Mouse (Mus musculus): ENCODE measurements around the gene Gramd1a. TPM values are rescaled to one million over a fixed set of nuclear protein-coding genes. Genes with fewer than 3 reads are reported as not detected.
A peak's percentile ranks its signal among the peaks of the same experiment; 100 is the strongest.

Gene Gramd1a
- polyA plus RNA-seq, 1 experiment = 54.9 TPM

DNA sequence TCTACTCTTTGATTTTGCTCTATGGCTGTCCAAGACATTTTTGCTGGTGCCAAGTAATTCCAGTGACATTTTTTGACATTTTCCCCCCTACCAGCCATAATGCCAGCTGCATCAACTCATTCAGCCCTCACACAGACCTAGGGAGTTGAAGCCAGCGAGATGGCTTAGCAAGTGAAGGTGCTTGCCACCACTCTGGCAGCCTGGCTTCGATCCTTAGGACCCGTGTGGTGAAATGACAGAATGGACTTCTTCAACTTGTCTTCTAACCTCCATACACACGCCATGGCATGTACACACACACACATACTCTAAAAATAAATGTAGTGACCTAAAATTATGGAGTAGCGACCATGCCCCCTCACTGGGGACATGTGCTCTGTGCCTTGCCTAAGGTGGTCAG is 31.3 kb downstream of the Gramd1a start:
- H3K27me3 ChIP-seq (ENCODE audit: control insufficient read depth, insufficient read depth, low read length, poor library complexity, severe bottlenecking) = peaks cover 5% of the 10 kb centered on the region
- 0 out of 2 replicates have a peak, but pooled peaks cover 2% of the 10 kb centered on the region for H3K36me3 ChIP-seq (ENCODE audit: control insufficient read depth, insufficient read depth, low read length, poor library complexity, severe bottlenecking)
- no peak overlapping the region for H3K4me3 ChIP-seq (ENCODE audit: low read depth, low read length)
- no peaks in the 10 kb centered on the region for H3K4me1 ChIP-seq (ENCODE audit: control insufficient read depth, insufficient read depth, low read length)
- TF ChIP-seq EP300 (IDR thresholded peaks at IDR 0.05; ENCODE audit: insufficient read depth, low read depth, low read length) = no peak
- TF ChIP-seq CTCF (IDR thresholded peaks at IDR 0.05; ENCODE audit: low read depth, low read length) = no peak
- no peak for TF ChIP-seq POLR2A (IDR thresholded peaks at IDR 0.05; ENCODE audit: insufficient read depth, low read length)
- no peaks in the 10 kb centered on the region for H3K9me3 ChIP-seq (replicated peaks; ENCODE audit: control insufficient read depth, insufficient read depth, low read length, poor library complexity, severe bottlenecking)
- H3K9ac ChIP-seq (ENCODE audit: low read depth, poor library complexity, severe bottlenecking) = no peak overlapping the region
- H3K27ac ChIP-seq (ENCODE audit: insufficient read depth, low read length) = no peak overlapping the region

GRCm38 (mm10) chr7:31123697-31124096 is 32.0 kb downstream of the Gramd1a start:
- H3K27me3 ChIP-seq (ENCODE audit: control insufficient read depth, insufficient read depth, low read length, poor library complexity, severe bottlenecking) = peaks cover 5% of the 10 kb centered on the region
- H3K27ac ChIP-seq (ENCODE audit: insufficient read depth, low read length) = no peak overlapping the region
- no peak overlapping the region for H3K9ac ChIP-seq (ENCODE audit: low read depth, poor library complexity, severe bottlenecking)
- no peaks in the 10 kb centered on the region for H3K4me1 ChIP-seq (ENCODE audit: control insufficient read depth, insufficient read depth, low read length)
- H3K36me3 ChIP-seq (ENCODE audit: control insufficient read depth, insufficient read depth, low read length, poor library complexity, severe bottlenecking) = no peaks in the 10 kb centered on the region
- no peaks in the 10 kb centered on the region for H3K9me3 ChIP-seq (replicated peaks; ENCODE audit: control insufficient read depth, insufficient read depth, low read length, poor library complexity, severe bottlenecking)
- no peak overlapping the region for H3K4me3 ChIP-seq (ENCODE audit: low read depth, low read length)
- TF ChIP-seq CTCF (IDR thresholded peaks at IDR 0.05; ENCODE audit: low read depth, low read length) (no peak), POLR2A (IDR thresholded peaks at IDR 0.05; ENCODE audit: insufficient read depth, low read length) (no peak), EP300 (IDR thresholded peaks at IDR 0.05; ENCODE audit: insufficient read depth, low read depth, low read length) (no peak)

GRCm38 (mm10) chr7:31122641-31123631 is 32.8 kb downstream of the Gramd1a start:
- Histone ChIP-seq H3K36me3 (ENCODE audit: control insufficient read depth, insufficient read depth, low read length, poor library complexity, severe bottlenecking) (no peaks in the 10 kb centered on the region), H3K4me3 (ENCODE audit: low read depth, low read length) (no peak overlapping the region), H3K4me1 (ENCODE audit: control insufficient read depth, insufficient read depth, low read length) (no peaks in the 10 kb centered on the region), H3K9me3 (replicated peaks; ENCODE audit: control insufficient read depth, insufficient read depth, low read length, poor library complexity, severe bottlenecking) (no peaks in the 10 kb centered on the region), H3K27me3 (ENCODE audit: control insufficient read depth, insufficient read depth, low read length, poor library complexity, severe bottlenecking) (peaks cover 5% of the 10 kb centered on the region), H3K9ac (ENCODE audit: low read depth, poor library complexity, severe bottlenecking) (no peak overlapping the region), H3K27ac (ENCODE audit: insufficient read depth, low read length) (no peak overlapping the region)
- TF ChIP-seq CTCF (IDR thresholded peaks at IDR 0.05; ENCODE audit: low read depth, low read length) (no peak), POLR2A (IDR thresholded peaks at IDR 0.05; ENCODE audit: insufficient read depth, low read length) (no peak), EP300 (IDR thresholded peaks at IDR 0.05; ENCODE audit: insufficient read depth, low read depth, low read length) (no peak)

- Histone ChIP-seq H3K9me3 (replicated peaks; ENCODE audit: control insufficient read depth, insufficient read depth, low read length, poor library complexity, severe bottlenecking) (no peaks in the 10 kb centered on the region), H3K27ac (ENCODE audit: insufficient read depth, low read length) (no peak overlapping the region), H3K4me1 (ENCODE audit: control insufficient read depth, insufficient read depth, low read length) (no peaks in the 10 kb centered on the region), H3K36me3 (ENCODE audit: control insufficient read depth, insufficient read depth, low read length, poor library complexity, severe bottlenecking) (no peaks in the 10 kb centered on the region), H3K9ac (ENCODE audit: low read depth, poor library complexity, severe bottlenecking) (no peak overlapping the region), H3K27me3 (ENCODE audit: control insufficient read depth, insufficient read depth, low read length, poor library complexity, severe bottlenecking) (no peaks in the 10 kb centered on the region), H3K4me3 (ENCODE audit: low read depth, low read length) (no peak overlapping the region)
- TF ChIP-seq CTCF (IDR thresholded peaks at IDR 0.05; ENCODE audit: low read depth, low read length) = no peak
- TF ChIP-seq POLR2A (IDR thresholded peaks at IDR 0.05; ENCODE audit: insufficient read depth, low read length) = no peak
- TF ChIP-seq EP300 (IDR thresholded peaks at IDR 0.05; ENCODE audit: insufficient read depth, low read depth, low read length) = no peak
Observed at GRCm38 (mm10) chr7:31119556-31119955, 36.1 kb downstream of the Gramd1a start.

DNA sequence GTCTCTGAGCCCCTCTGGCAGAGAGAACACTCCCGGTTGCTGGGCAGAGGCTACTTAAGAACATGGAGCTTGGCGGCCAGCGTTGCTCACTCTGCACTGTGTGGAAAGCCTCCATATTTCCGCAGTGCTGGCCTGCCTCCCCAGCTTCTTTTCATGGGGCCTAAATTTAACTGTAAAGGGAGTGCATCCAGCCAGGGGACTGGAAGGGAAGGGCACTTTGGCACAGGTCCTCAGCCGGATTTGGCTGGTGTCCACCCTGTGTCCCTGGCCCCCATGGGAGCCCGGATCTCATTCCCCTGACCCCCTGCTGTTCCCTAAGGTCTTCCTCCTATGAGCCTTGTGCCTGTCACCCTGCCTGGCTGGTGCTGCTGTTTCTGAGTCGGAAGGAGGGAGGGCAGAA is 37.2 kb downstream of the Gramd1a start:
- Histone ChIP-seq H3K9ac (ENCODE audit: low read depth, poor library complexity, severe bottlenecking) (no peak overlapping the region), H3K27ac (ENCODE audit: insufficient read depth, low read length) (no peak overlapping the region), H3K27me3 (ENCODE audit: control insufficient read depth, insufficient read depth, low read length, poor library complexity, severe bottlenecking) (no peaks in the 10 kb centered on the region), H3K36me3 (ENCODE audit: control insufficient read depth, insufficient read depth, low read length, poor library complexity, severe bottlenecking) (no peaks in the 10 kb centered on the region), H3K4me3 (ENCODE audit: low read depth, low read length) (no peak overlapping the region), H3K9me3 (replicated peaks; ENCODE audit: control insufficient read depth, insufficient read depth, low read length, poor library complexity, severe bottlenecking) (no peaks in the 10 kb centered on the region), H3K4me1 (ENCODE audit: control insufficient read depth, insufficient read depth, low read length) (no peaks in the 10 kb centered on the region)
- TF ChIP-seq POLR2A (IDR thresholded peaks at IDR 0.05; ENCODE audit: insufficient read depth, low read length) = no peak
- no peak for TF ChIP-seq CTCF (IDR thresholded peaks at IDR 0.05; ENCODE audit: low read depth, low read length)
- no peak for TF ChIP-seq EP300 (IDR thresholded peaks at IDR 0.05; ENCODE audit: insufficient read depth, low read depth, low read length)

DNA sequence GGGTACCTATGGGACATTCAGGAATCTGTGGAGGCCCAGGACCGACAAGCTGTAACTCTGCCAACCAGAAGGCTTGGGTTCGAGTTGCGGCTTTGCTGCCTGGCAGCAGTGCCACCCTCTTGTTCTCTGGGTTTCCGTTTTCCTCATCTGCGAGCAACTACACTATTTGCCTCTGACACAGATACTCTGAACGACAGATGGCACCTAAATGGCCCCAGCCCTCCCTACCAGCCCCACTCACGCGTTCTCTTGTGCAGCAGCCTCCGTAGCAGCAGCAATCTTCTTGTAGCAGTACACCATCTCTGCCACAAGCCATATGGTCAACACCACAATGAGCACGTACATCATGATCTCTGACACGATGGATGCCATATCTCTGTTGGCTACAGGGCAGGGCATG is 38.2 kb downstream of the Gramd1a start:
- H3K9me3 ChIP-seq (replicated peaks; ENCODE audit: control insufficient read depth, insufficient read depth, low read length, poor library complexity, severe bottlenecking) = no peaks in the 10 kb centered on the region
- H3K4me1 ChIP-seq (ENCODE audit: control insufficient read depth, insufficient read depth, low read length) = no peaks in the 10 kb centered on the region
- TF ChIP-seq CTCF (IDR thresholded peaks at IDR 0.05; ENCODE audit: low read depth, low read length) = no peak
- no peak for TF ChIP-seq POLR2A (IDR thresholded peaks at IDR 0.05; ENCODE audit: insufficient read depth, low read length)
- TF ChIP-seq EP300 (IDR thresholded peaks at IDR 0.05; ENCODE audit: insufficient read depth, low read depth, low read length) = no peak
- no peaks in the 10 kb centered on the region for H3K36me3 ChIP-seq (ENCODE audit: control insufficient read depth, insufficient read depth, low read length, poor library complexity, severe bottlenecking)
- peak overlapping the region; percentile 75; the same call in 1 of the 2 replicates for H3K9ac ChIP-seq (ENCODE audit: low read depth, poor library complexity, severe bottlenecking)
- H3K27ac ChIP-seq (ENCODE audit: insufficient read depth, low read length) = no peak overlapping the region
- H3K27me3 ChIP-seq (ENCODE audit: control insufficient read depth, insufficient read depth, low read length, poor library complexity, severe bottlenecking) = no peaks in the 10 kb centered on the region
- peak overlapping the region; percentile 2 for H3K4me3 ChIP-seq (ENCODE audit: low read depth, low read length)
